8 mouse cellular contexts compared by ENCODE assay signal in genomic region chr2:25262291-25262767, GRCm38 (mm10). TPM values are rescaled to one million over a fixed set of nuclear protein-coding genes. Genes with fewer than 3 reads are reported as not detected.
DNase-seq lines count a peak whose midpoint lies in the region; ATAC-seq lines count a peak whose summit lies in the region.

TSS of gene Tprn (plus strand) at chr2:25262618.

- WGBS in heart, embryonic 14.5 days, result under 1% methylated on average over 38 of the region's 39 CpGs
- WGBS in liver, embryonic 13.5 days (ENCODE audit: insufficient replicate concordance), result under 1% methylated on average over 39 of the region's 39 CpGs
- under 1% methylated on average over 39 of the region's 39 CpGs for WGBS in stomach, embryonic 16.5 days

- peak within 1 kb of the TSS; percentile 72 for H3K9ac ChIP-seq in heart, embryonic 14.5 days (ENCODE audit: low read length)
- H3K9ac ChIP-seq in liver, embryonic 13.5 days, result peak within 1 kb of the TSS; percentile 87
- H3K9ac ChIP-seq in stomach, embryonic 16.5 days (ENCODE audit: low read length), result peak within 1 kb of the TSS; percentile 82

- H3K27ac ChIP-seq in heart, embryonic 14.5 days (replicated peaks in 1 of 2; ENCODE audit: control insufficient read depth in 1 of 2, insufficient read depth in 1 of 2, low read depth in 2 of 2, low read length in 2 of 2), result 0 out of 4 replicates have a peak within 1 kb of the TSS, but pooled peaks of 1 of the 2 experiments have one; percentile 24
- H3K27ac ChIP-seq in liver, embryonic 13.5 days, result peak within 1 kb of the TSS; percentile 72
- H3K27ac ChIP-seq in stomach, embryonic 16.5 days (ENCODE audit: low read length), result peak within 1 kb of the TSS; percentile 83

- no peaks in the 10 kb centered on the region for H3K9me3 ChIP-seq in heart, embryonic 14.5 days (ENCODE audit: control insufficient read depth, low read length)
- no peaks in the 10 kb centered on the region for H3K9me3 ChIP-seq in liver, embryonic 13.5 days (replicated peaks)
- no peaks in the 10 kb centered on the region for H3K9me3 ChIP-seq in stomach, embryonic 16.5 days (replicated peaks; ENCODE audit: control insufficient read depth, low read length)

- H3K4me3 ChIP-seq in heart, embryonic 14.5 days (ENCODE audit: control insufficient read depth in 1 of 2, insufficient read depth in 1 of 2, low read depth in 1 of 2, low read length in 2 of 2), result peak within 1 kb of the TSS; percentile 62 to 70
- H3K4me3 ChIP-seq in liver, embryonic 13.5 days (replicated peaks), result peak within 1 kb of the TSS; percentile 87
- peak within 1 kb of the TSS; percentile 72 for H3K4me3 ChIP-seq in stomach, embryonic 16.5 days (replicated peaks; ENCODE audit: low read length)

- peaks cover 8% of the 10 kb centered on the region for H3K27me3 ChIP-seq in heart, embryonic 14.5 days (ENCODE audit: control insufficient read depth, insufficient read depth, low read length)
- H3K27me3 ChIP-seq in liver, embryonic 13.5 days, result 0 out of 2 replicates have a peak, but pooled peaks cover 10% of the 10 kb centered on the region
- H3K27me3 ChIP-seq in stomach, embryonic 16.5 days (ENCODE audit: control insufficient read depth, insufficient read depth, low read length), result peaks cover 7% of the 10 kb centered on the region; the same call in 1 of the 2 replicates

- H3K36me3 ChIP-seq in heart, embryonic 14.5 days (ENCODE audit: control insufficient read depth, insufficient read depth, low read length), result no peaks in the 10 kb centered on the region
- no peaks in the 10 kb centered on the region for H3K36me3 ChIP-seq in liver, embryonic 13.5 days
- H3K36me3 ChIP-seq in stomach, embryonic 16.5 days (ENCODE audit: control insufficient read depth, insufficient read depth, low read length), result no peaks in the 10 kb centered on the region

- H3K4me2 ChIP-seq in heart, embryonic 14.5 days (ENCODE audit: low read length), result peak within 1 kb of the TSS; percentile 97
- peak within 1 kb of the TSS; percentile 99 for H3K4me2 ChIP-seq in liver, embryonic 13.5 days
- H3K4me2 ChIP-seq in stomach, embryonic 16.5 days (ENCODE audit: low read depth, low read length), result peak within 1 kb of the TSS; percentile 85

- peaks cover 25 to 32% of the 10 kb centered on the region in 2 experiments for H3K4me1 ChIP-seq in heart, embryonic 14.5 days (ENCODE audit: control insufficient read depth in 2 of 2, insufficient read depth in 2 of 2, low read length in 2 of 2)
- H3K4me1 ChIP-seq in liver, embryonic 13.5 days (replicated peaks), result peaks cover 61% of the 10 kb centered on the region
- peaks cover 29% of the 10 kb centered on the region for H3K4me1 ChIP-seq in stomach, embryonic 16.5 days (ENCODE audit: control insufficient read depth, insufficient read depth, low read length)

- DNase-seq in c-Kit-negative CD71-positive TER-119-positive erythroid progenitor cells, embryonic 14.5 days (ENCODE audit: low read depth, low spot score), result peak; percentile 91
- peak; percentile 94 for DNase-seq in fibroblast of lung, adult 2 months (ENCODE audit: low read depth)
- DNase-seq in kidney, postnatal 14 days, result peak; percentile 98
- DNase-seq in liver, embryonic 13.5 days, result peak; percentile 97
- peak; percentile 90 for DNase-seq in neural tube, embryonic 10.5 days (ENCODE audit: extremely low spot score, low spot score)

- peak; percentile 98 for ATAC-seq in CD4-positive, CD25-positive, alpha-beta regulatory T cell, adult 4 months
- peak; percentile 96 for ATAC-seq in heart, embryonic 14.5 days (ENCODE audit: insufficient number of reproducible peaks, insufficient read depth, low FRiP score, low read depth)
- ATAC-seq in liver, embryonic 13.5 days (ENCODE audit: low read depth), result peak; percentile 98
- peak; percentile 96 for ATAC-seq in stomach, embryonic 16.5 days (ENCODE audit: insufficient read depth, low FRiP score)

RNA-seq across cellular contexts. Expression of gene Tprn, which starts in this region (rescaled TPM):
- polyA plus RNA-seq in CD4-positive, CD25-positive, alpha-beta regulatory T cell, adult 4 months (2017; shearing (Covaris generic)), result 1 to 10 TPM; 1.8 to 3.8 TPM
- polyA plus RNA-seq in heart, embryonic 14.5 days (2014; fragmentation: Nextera tagmentation; extraction: Ambion mirVana), result 2.3 and 3.1 TPM in 2 replicates
- 5.6 and 6.1 TPM in 2 replicates for polyA plus RNA-seq in liver, embryonic 13.5 days (2015; fragmentation: Nextera tagmentation; extraction: Ambion mirVana)
- 17.9 and 19.0 TPM in 2 replicates for polyA plus RNA-seq in stomach, embryonic 16.5 days (2015; fragmentation: Nextera tagmentation; extraction: Ambion mirVana)
